Mouse (Mus musculus): ENCODE results near the gene Ttc39d. TPM values are rescaled to one million over a fixed set of nuclear protein-coding genes. Genes with fewer than 3 reads are reported as not detected.

Ttc39d gene
- polyA plus RNA-seq, 1 experiment from 2014 or later: 0.11 TPM

DNA sequence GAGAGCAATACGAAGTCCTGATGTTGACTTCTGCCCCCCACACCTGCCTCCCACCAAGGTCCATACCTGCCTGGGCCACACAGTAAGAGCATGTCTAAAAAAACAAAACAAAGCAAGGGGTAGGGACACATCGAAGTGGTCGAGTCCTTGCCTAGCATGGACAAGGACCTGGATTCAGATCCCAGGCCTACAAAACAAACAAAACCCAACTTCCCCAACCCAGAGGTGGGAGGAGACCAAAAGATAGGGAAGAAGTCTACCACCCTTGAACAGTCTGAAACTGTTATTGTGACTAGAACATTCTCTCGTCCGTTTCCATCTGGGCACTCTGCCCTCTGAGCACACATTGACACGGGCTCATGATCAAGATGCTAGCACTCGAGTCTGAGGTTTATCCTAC lies 27.1 kb downstream of the Ttc39d start:
- no peaks in the 10 kb centered on the region for H3K4me1 ChIP-seq (ENCODE audit: control insufficient read depth, insufficient read depth, low read length)
- ATAC-seq (ENCODE audit: low read depth): no peak
- H3K9me3 ChIP-seq (ENCODE audit: control insufficient read depth, low read length): no peaks in the 10 kb centered on the region
- no peak overlapping the region for H3K9ac ChIP-seq (replicated peaks; ENCODE audit: low read depth, low read length)
- no peak overlapping the region for H3K4me3 ChIP-seq (ENCODE audit: low read depth, low read length)
- WGBS: 87% methylated on average over 7 of the region's 7 CpGs
- H3K36me3 ChIP-seq (ENCODE audit: control insufficient read depth, insufficient read depth, low read length): peaks cover 20% of the 10 kb centered on the region
- H3K27me3 ChIP-seq (ENCODE audit: control insufficient read depth, insufficient read depth, low read length): no peaks in the 10 kb centered on the region
- no peak overlapping the region for H3K4me2 ChIP-seq (ENCODE audit: low read depth, low read length)
- no peak overlapping the region for H3K27ac ChIP-seq (ENCODE audit: low read depth, low read length)

GRCm38 (mm10) chr17:80235477-80235876 lies 28.2 kb downstream of the Ttc39d start:
- WGBS: 94% methylated on average over 3 of the region's 3 CpGs
- no peak for ATAC-seq (ENCODE audit: low read depth)
- peaks cover 26% of the 10 kb centered on the region for H3K36me3 ChIP-seq (ENCODE audit: control insufficient read depth, insufficient read depth, low read length)

DNA sequence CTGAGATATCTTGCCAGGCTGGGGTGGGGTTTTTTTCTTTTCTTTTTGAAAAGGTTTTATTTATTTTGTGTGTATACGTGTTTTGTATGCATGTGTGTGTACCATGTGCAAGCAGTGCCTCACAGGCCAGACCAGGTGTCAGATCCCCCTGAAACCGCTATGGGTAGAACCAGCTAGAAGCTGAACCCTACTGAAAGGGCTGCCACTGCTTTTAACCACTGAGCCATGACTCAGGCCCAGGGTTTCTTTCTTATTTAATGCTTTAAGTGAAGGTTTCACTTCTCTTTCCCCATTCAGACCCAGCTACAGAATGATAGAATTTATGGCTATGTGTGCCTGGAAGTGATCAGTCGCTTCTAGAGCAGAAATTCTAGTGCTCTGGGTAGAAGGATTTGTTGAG lies 29.5 kb downstream of the Ttc39d start:
- no peaks in the 10 kb centered on the region for H3K9me3 ChIP-seq (ENCODE audit: control insufficient read depth, low read length)
- peaks cover 36% of the 10 kb centered on the region for H3K36me3 ChIP-seq (ENCODE audit: control insufficient read depth, insufficient read depth, low read length)
- H3K9ac ChIP-seq (replicated peaks; ENCODE audit: low read depth, low read length): no peak overlapping the region
- no peaks in the 10 kb centered on the region for H3K4me1 ChIP-seq (ENCODE audit: control insufficient read depth, insufficient read depth, low read length)
- H3K4me3 ChIP-seq (ENCODE audit: low read depth, low read length): no peak overlapping the region
- no peak overlapping the region for H3K4me2 ChIP-seq (ENCODE audit: low read depth, low read length)
- no peaks in the 10 kb centered on the region for H3K27me3 ChIP-seq (ENCODE audit: control insufficient read depth, insufficient read depth, low read length)
- 93% methylated on average over 3 of the region's 3 CpGs for WGBS
- H3K27ac ChIP-seq (ENCODE audit: low read depth, low read length): no peak overlapping the region
- ATAC-seq (ENCODE audit: low read depth): no peak

More at GRCm38 (mm10) chr17:80235477-80235876, 28.2 kb downstream of the Ttc39d start:
- Histone ChIP-seq H3K9ac (replicated peaks; ENCODE audit: low read depth, low read length) (no peak overlapping the region), H3K4me2 (ENCODE audit: low read depth, low read length) (no peak overlapping the region), H3K9me3 (ENCODE audit: control insufficient read depth, low read length) (no peaks in the 10 kb centered on the region), H3K27me3 (ENCODE audit: control insufficient read depth, insufficient read depth, low read length) (no peaks in the 10 kb centered on the region), H3K4me1 (ENCODE audit: control insufficient read depth, insufficient read depth, low read length) (no peaks in the 10 kb centered on the region), H3K4me3 (ENCODE audit: low read depth, low read length) (no peak overlapping the region), H3K27ac (ENCODE audit: low read depth, low read length) (no peak overlapping the region)

DNA sequence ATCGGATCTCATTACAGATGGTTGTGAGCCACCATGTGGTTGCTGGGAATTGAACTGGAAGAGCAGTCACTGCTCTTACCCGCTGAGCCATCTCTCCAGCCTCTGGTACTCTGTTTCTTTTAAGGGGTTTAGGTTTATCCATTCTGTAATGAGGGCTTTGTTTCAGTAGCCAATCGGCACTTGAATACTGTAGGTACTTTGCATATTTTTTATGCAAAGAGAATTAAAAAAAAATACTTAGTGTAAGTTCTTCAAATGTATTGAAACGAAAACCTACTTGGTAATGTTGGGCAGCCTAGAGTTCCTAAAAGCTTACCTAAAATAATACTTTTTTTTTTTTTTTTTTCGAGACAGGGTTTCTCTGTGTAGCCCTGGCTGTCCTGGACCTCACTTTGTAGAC lies 30.2 kb downstream of the Ttc39d start:
- 92% methylated on average over 5 of the region's 5 CpGs for WGBS
- no peak for ATAC-seq (ENCODE audit: low read depth)
- no peak overlapping the region for H3K27ac ChIP-seq (ENCODE audit: low read depth, low read length)
- peaks cover 42% of the 10 kb centered on the region for H3K36me3 ChIP-seq (ENCODE audit: control insufficient read depth, insufficient read depth, low read length)
- no peak overlapping the region for H3K9ac ChIP-seq (replicated peaks; ENCODE audit: low read depth, low read length)
- H3K4me1 ChIP-seq (ENCODE audit: control insufficient read depth, insufficient read depth, low read length): no peaks in the 10 kb centered on the region
- H3K4me2 ChIP-seq (ENCODE audit: low read depth, low read length): no peak overlapping the region
- no peaks in the 10 kb centered on the region for H3K9me3 ChIP-seq (ENCODE audit: control insufficient read depth, low read length)
- H3K27me3 ChIP-seq (ENCODE audit: control insufficient read depth, insufficient read depth, low read length): no peaks in the 10 kb centered on the region
- H3K4me3 ChIP-seq (ENCODE audit: low read depth, low read length): no peak overlapping the region

DNA sequence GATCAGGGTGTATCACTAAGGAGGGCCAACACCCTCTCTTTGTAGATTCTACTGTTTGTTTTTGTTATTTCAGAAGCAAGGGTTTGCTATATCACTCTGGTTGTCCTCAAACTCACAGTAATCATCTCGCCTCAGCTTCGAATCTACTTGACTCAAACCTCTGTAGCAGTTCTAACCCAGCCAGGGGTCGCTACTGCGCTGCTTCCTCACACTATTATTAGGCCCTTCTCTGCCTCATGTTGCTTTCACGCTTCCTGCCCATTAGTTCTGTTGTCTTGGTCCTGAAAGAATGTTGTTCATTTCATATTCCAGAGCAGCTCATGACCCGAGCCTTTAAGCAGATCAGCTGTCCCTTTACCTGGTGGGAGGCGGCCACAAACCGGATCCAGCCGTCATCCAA lies 34.3 kb downstream of the Ttc39d start:
- H3K27ac ChIP-seq (ENCODE audit: low read depth, low read length): no peak overlapping the region
- no peak overlapping the region for H3K9ac ChIP-seq (replicated peaks; ENCODE audit: low read depth, low read length)
- no peaks in the 10 kb centered on the region for H3K27me3 ChIP-seq (ENCODE audit: control insufficient read depth, insufficient read depth, low read length)
- no peaks in the 10 kb centered on the region for H3K9me3 ChIP-seq (ENCODE audit: control insufficient read depth, low read length)
- no peaks in the 10 kb centered on the region for H3K4me1 ChIP-seq (ENCODE audit: control insufficient read depth, insufficient read depth, low read length)
- H3K36me3 ChIP-seq (ENCODE audit: control insufficient read depth, insufficient read depth, low read length): peaks cover 78% of the 10 kb centered on the region
- ATAC-seq (ENCODE audit: low read depth): no peak
- no peak overlapping the region for H3K4me3 ChIP-seq (ENCODE audit: low read depth, low read length)
- 88% methylated on average over 9 of the region's 9 CpGs for WGBS
- no peak overlapping the region for H3K4me2 ChIP-seq (ENCODE audit: low read depth, low read length)

DNA sequence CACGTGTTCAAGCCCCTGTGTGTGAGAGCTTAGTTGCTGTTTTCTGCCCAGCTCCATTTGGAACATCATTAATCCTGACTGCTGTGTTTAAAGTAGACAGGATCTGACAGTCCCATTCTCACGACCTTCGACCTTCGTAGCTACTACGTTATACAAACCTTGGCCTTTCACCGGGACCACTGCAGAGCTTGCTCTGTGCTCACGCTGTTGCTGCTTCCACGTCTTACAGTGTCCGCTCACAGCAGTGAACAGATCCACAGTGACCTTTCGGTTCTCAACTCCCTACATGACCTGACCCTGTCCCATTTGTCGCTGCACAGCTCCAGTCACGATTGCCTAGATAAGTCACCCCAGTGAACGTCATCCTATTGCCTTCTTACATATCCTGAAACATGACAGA lies 35.9 kb downstream of the Ttc39d start:
- H3K4me2 ChIP-seq (ENCODE audit: low read depth, low read length): no peak overlapping the region
- H3K4me1 ChIP-seq (ENCODE audit: control insufficient read depth, insufficient read depth, low read length): no peaks in the 10 kb centered on the region

GRCm38 (mm10) chr17:80252757-80253525 lies 45.7 kb downstream of the Ttc39d start:
- Histone ChIP-seq H3K4me1 (ENCODE audit: control insufficient read depth, insufficient read depth, low read length) (no peaks in the 10 kb centered on the region), H3K27me3 (ENCODE audit: control insufficient read depth, insufficient read depth, low read length) (no peaks in the 10 kb centered on the region), H3K9ac (replicated peaks; ENCODE audit: low read depth, low read length) (no peak overlapping the region), H3K9me3 (ENCODE audit: control insufficient read depth, low read length) (no peaks in the 10 kb centered on the region), H3K27ac (ENCODE audit: low read depth, low read length) (no peak overlapping the region), H3K4me2 (ENCODE audit: low read depth, low read length) (no peak overlapping the region), H3K4me3 (ENCODE audit: low read depth, low read length) (no peak overlapping the region), H3K36me3 (ENCODE audit: control insufficient read depth, insufficient read depth, low read length) (peaks cover 89% of the 10 kb centered on the region)
- 85% methylated on average over 13 of the region's 13 CpGs for WGBS
- ATAC-seq (ENCODE audit: low read depth): no peak

More for the DNA sequence above, 35.9 kb downstream of the Ttc39d start:
- Histone ChIP-seq H3K9ac (replicated peaks; ENCODE audit: low read depth, low read length) (no peak overlapping the region), H3K27ac (ENCODE audit: low read depth, low read length) (no peak overlapping the region), H3K9me3 (ENCODE audit: control insufficient read depth, low read length) (no peaks in the 10 kb centered on the region), H3K4me3 (ENCODE audit: low read depth, low read length) (no peak overlapping the region), H3K27me3 (ENCODE audit: control insufficient read depth, insufficient read depth, low read length) (no peaks in the 10 kb centered on the region), H3K36me3 (ENCODE audit: control insufficient read depth, insufficient read depth, low read length) (peaks cover 83% of the 10 kb centered on the region)
- WGBS: 64% methylated on average over 13 of the region's 13 CpGs
- no peak for ATAC-seq (ENCODE audit: low read depth)

DNA sequence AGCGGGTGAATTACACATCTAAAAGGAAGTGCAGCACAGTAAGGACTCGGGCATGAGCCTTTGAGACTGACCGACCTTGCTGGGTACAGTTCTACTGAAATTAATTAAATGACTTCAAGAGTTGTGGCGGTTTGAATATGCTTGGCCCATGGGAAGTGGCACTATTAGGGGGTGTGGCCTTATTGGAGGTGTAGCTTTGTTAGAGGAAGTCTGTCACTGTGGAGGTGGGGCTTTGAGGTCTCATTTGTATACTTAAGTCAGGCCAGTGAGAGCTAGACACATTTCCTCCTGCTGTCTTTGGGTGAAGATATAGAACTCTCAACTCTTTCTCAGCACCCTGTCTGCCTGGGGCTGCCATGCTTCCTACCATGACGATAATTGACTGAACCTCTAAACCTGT lies 47.2 kb downstream of the Ttc39d start:
- no peak for ATAC-seq (ENCODE audit: low read depth)
- Histone ChIP-seq H3K9ac (replicated peaks; ENCODE audit: low read depth, low read length) (no peak overlapping the region), H3K27ac (ENCODE audit: low read depth, low read length) (no peak overlapping the region), H3K36me3 (ENCODE audit: control insufficient read depth, insufficient read depth, low read length) (peaks cover 89% of the 10 kb centered on the region), H3K4me3 (ENCODE audit: low read depth, low read length) (no peak overlapping the region), H3K4me2 (ENCODE audit: low read depth, low read length) (no peak overlapping the region), H3K4me1 (ENCODE audit: control insufficient read depth, insufficient read depth, low read length) (no peaks in the 10 kb centered on the region), H3K27me3 (ENCODE audit: control insufficient read depth, insufficient read depth, low read length) (no peaks in the 10 kb centered on the region), H3K9me3 (ENCODE audit: control insufficient read depth, low read length) (no peaks in the 10 kb centered on the region)
- WGBS: 98% methylated on average over 5 of the region's 5 CpGs

DNA sequence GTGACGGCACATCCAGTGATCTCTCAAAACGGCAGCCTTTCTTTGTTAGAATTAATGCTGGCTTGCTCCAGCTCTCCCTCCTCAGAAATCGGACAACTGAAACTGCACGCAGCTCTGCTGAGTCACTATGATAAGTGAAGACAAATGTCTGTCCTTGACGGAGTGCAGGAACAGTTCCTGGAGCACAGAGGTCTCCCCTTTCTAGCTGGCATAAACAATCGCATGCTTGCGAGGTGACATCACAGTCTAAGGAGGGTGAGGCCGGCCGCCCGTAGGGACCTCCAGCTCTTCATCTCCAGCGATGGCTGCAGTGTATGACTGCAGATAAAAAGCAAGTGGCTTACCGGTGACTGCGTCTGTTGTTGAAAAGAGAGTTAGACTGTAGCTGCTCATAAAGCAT lies 47.9 kb downstream of the Ttc39d start:
- Histone ChIP-seq H3K4me2 (ENCODE audit: low read depth, low read length) (no peak overlapping the region), H3K4me3 (ENCODE audit: low read depth, low read length) (no peak overlapping the region), H3K9ac (replicated peaks; ENCODE audit: low read depth, low read length) (no peak overlapping the region), H3K4me1 (ENCODE audit: control insufficient read depth, insufficient read depth, low read length) (no peaks in the 10 kb centered on the region), H3K9me3 (ENCODE audit: control insufficient read depth, low read length) (no peaks in the 10 kb centered on the region), H3K27ac (ENCODE audit: low read depth, low read length) (no peak overlapping the region), H3K36me3 (ENCODE audit: control insufficient read depth, insufficient read depth, low read length) (peaks cover 89% of the 10 kb centered on the region), H3K27me3 (ENCODE audit: control insufficient read depth, insufficient read depth, low read length) (no peaks in the 10 kb centered on the region)
- WGBS: 71% methylated on average over 13 of the region's 13 CpGs
- ATAC-seq (ENCODE audit: low read depth): no peak
